15 mouse cellular contexts compared by ENCODE assay signal in the genomic region with DNA sequence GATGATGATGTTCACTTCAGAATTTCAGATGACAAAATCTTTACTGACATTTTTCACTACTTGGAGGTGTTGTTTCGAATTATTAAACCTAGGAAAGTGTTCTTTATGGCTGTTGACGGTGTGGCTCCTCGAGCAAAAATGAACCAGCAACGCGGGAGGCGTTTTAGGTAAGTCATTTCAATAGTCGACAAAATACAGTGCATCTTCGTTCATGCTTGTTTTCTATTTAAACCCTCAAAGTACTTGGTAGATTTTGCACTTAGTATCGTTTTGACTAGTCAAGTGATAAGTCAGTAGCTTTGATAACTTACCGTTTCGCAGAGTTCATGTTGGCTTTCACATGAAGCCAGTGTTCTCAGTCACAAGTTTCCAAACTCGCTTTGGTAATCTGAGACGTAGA.
"Had no signal": no experiment of that assay in that cellular context is flagged by ENCODE, and none has a peak within 500 bp of the region (broad histone marks: within the 10 kb centered on the region; RNA-seq: fewer than 3 reads in every experiment).

No protein-coding gene starts in this region.

- DNase-seq: gastrocnemius, postnatal 25 days; heart, adult 18-20 months; heart, postnatal 10 days; heart, postnatal 4 days; kidney, adult 11 months; kidney, adult 2 months; kidney, adult 9 months; kidney, postnatal 14 days; kidney, postnatal 36 days; layer of hippocampus, adult 9-11 months; layer of hippocampus, postnatal 36 days; left cerebral cortex, postnatal 4 days had no signal

- ATAC-seq: hindbrain, embryonic 16.5 days; intestine, embryonic 15.5 days; liver, embryonic 12.5 days had no signal
